Mouse (Mus musculus): Measurements from ENCODE around the gene Scn1b. TPM values are rescaled to one million over a fixed set of nuclear protein-coding genes. Genes with fewer than 3 reads are reported as not detected.

Scn1b gene
- polyA plus RNA-seq, 1 experiment from 2014 or later, result 1.4 TPM

DNA sequence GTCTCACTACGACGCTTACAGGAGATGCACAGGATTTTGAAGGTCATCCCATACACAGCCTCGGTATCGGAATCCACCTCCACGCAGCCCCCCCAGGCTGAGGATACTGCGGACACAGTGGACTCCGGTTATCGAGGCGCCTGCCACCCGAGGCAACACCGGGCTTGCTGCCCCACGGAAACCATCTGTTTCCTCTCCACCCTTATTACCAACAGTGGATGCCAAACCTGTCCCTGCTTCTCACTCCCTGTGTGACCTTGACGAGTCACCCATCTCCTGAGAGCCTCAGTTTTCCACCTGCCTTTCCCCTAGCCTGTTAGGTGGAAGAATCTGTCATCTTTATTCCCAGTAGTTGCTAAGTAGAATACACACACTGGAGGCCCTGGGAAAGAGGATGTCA is 1.7 kb downstream of the Scn1b start:
- Histone ChIP-seq H3K4me2 (no peak overlapping the region), H3K4me3 (replicated peaks) (no peak overlapping the region), H3K9ac (replicated peaks) (no peak overlapping the region), H3K27me3 (peaks cover 56% of the 10 kb centered on the region), H3K9me3 (no peaks in the 10 kb centered on the region), H3K36me3 (peaks cover 22% of the 10 kb centered on the region), H3K4me1 (replicated peaks) (peaks cover 23% of the 10 kb centered on the region), H3K27ac (no peak overlapping the region)
- no peak for ATAC-seq (ENCODE audit: insufficient number of reproducible peaks, insufficient read depth, low FRiP score, low TSS enrichment, low read depth)
- WGBS, result 79% methylated on average over 13 of the region's 13 CpGs

DNA sequence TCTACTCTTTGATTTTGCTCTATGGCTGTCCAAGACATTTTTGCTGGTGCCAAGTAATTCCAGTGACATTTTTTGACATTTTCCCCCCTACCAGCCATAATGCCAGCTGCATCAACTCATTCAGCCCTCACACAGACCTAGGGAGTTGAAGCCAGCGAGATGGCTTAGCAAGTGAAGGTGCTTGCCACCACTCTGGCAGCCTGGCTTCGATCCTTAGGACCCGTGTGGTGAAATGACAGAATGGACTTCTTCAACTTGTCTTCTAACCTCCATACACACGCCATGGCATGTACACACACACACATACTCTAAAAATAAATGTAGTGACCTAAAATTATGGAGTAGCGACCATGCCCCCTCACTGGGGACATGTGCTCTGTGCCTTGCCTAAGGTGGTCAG is 2.4 kb downstream of the Scn1b start:
- Histone ChIP-seq H3K27ac (no peak overlapping the region), H3K4me3 (replicated peaks) (no peak overlapping the region), H3K27me3 (peaks cover 56% of the 10 kb centered on the region), H3K9ac (replicated peaks) (no peak overlapping the region), H3K4me1 (replicated peaks) (peaks cover 23% of the 10 kb centered on the region), H3K36me3 (peaks cover 14% of the 10 kb centered on the region), H3K4me2 (no peak overlapping the region), H3K9me3 (no peaks in the 10 kb centered on the region)
- ATAC-seq (ENCODE audit: insufficient number of reproducible peaks, insufficient read depth, low FRiP score, low TSS enrichment, low read depth), result no peak
- WGBS, result 84% methylated on average over 5 of the region's 5 CpGs

DNA sequence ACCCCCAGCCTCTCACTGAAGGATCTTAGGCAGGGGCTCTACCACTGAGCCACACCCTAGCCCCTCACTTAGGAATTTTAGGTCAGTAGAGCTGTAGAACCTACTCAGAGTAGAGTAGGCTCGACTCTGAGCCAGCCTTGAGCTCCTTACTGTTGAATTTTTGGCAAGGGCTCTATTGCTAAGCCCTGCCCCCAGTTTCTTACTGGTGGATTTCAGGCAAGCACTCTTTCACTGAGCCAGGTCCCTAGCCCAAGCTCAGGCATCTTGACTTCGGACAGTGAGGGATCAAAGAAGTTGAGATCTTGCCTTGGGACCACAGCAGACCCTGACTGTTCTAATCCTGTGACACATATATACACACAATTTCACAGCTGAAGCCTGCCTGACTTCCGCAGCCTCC is 3.1 kb downstream of the Scn1b start:
- peaks cover 23% of the 10 kb centered on the region for H3K4me1 ChIP-seq (replicated peaks)
- no peak overlapping the region for H3K9ac ChIP-seq (replicated peaks)
- H3K27ac ChIP-seq, result no peak overlapping the region
- no peaks in the 10 kb centered on the region for H3K9me3 ChIP-seq
- no peak for ATAC-seq (ENCODE audit: insufficient number of reproducible peaks, insufficient read depth, low FRiP score, low TSS enrichment, low read depth)
- peaks cover 49% of the 10 kb centered on the region for H3K27me3 ChIP-seq
- 82% methylated on average over 3 of the region's 3 CpGs for WGBS
- no peak overlapping the region for H3K4me3 ChIP-seq (replicated peaks)
- no peak overlapping the region for H3K4me2 ChIP-seq
- H3K36me3 ChIP-seq, result peaks cover 8% of the 10 kb centered on the region; the same call in 1 of the 2 replicates

DNA sequence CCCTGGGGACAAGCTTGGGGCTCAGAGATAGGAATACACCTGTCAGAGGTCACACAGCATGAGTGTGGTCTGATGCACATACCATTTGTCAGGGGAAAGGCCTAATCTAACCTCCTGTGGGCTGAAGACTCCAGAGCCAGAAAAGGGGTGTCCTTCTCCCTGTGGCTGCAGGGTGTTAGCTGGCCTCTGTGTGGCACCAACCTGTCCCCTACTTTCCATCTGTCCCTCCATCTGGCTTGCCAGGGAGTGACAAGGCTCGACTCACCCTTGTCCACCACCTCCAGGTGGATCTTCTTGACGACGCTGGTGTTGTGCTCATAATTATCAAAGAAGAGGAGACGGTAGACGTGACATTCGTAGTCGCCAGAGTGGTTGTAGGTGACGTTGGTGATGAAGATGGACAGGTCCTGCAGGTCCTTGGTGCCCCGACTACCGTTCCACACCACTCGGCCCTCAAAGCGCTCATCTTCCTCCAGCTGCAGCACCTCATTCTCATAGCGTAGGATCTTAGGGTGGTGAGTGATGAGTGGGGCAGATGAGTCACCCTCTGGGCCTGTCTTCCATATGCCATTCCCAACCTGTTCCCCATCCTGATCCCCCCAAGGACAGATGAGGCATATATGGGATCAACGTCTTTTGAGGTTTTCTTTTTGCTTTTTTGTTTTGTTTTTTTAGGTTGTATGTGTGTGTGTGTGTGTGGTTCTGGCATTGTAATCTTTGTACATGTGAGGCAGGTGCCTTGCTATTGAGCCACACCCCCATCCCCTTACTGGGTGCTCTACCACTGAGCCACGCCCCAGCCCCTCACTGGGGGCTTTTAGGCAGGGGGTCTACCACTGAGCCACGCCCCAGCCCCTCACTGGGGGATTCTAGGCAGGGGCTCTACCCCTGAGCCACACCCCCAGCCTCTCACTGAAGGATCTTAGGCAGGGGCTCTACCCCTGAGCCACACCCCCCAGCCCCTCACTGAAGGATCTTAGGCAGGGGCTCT is 3.9 kb downstream of the Scn1b start:
- no peak for ATAC-seq (ENCODE audit: insufficient number of reproducible peaks, insufficient read depth, low FRiP score, low TSS enrichment, low read depth)
- Histone ChIP-seq H3K27ac (no peak overlapping the region), H3K4me1 (replicated peaks) (peaks cover 23% of the 10 kb centered on the region), H3K9ac (replicated peaks) (no peak overlapping the region), H3K36me3 (0 out of 2 replicates have a peak, but pooled peaks cover under 1% of the 10 kb centered on the region), H3K9me3 (no peaks in the 10 kb centered on the region), H3K27me3 (peaks cover 41% of the 10 kb centered on the region), H3K4me3 (replicated peaks) (no peak overlapping the region), H3K4me2 (no peak overlapping the region)
- 88% methylated on average over 16 of the region's 16 CpGs for WGBS

DNA sequence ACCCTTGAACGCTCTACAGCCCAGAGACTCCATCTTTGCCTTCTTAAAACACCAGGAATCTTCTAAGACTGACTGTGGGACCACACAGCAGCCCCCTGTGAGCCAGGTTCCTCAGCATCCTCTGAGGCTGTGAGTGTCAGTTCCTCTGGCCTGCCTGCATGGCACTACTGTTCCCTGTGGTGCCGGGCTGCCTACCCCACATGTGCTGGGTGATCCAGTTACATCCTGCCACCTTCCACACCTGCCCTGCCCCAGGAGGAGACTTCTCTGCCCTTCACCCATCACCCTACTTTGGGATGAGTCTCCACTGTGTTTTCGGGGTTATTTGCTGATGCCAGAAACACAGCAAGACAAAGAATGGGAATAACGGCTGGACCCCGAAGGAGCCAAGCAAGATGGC is 7.2 kb downstream of the Scn1b start:
- Histone ChIP-seq H3K27ac (no peak overlapping the region), H3K9me3 (no peaks in the 10 kb centered on the region), H3K36me3 (no peaks in the 10 kb centered on the region), H3K4me1 (replicated peaks) (peaks cover 21% of the 10 kb centered on the region), H3K4me2 (no peak overlapping the region), H3K27me3 (peaks cover 10% of the 10 kb centered on the region), H3K9ac (replicated peaks) (no peak overlapping the region), H3K4me3 (replicated peaks) (no peak overlapping the region)
- 84% methylated on average over 5 of the region's 5 CpGs for WGBS
- ATAC-seq (ENCODE audit: insufficient number of reproducible peaks, insufficient read depth, low FRiP score, low TSS enrichment, low read depth), result no peak

DNA sequence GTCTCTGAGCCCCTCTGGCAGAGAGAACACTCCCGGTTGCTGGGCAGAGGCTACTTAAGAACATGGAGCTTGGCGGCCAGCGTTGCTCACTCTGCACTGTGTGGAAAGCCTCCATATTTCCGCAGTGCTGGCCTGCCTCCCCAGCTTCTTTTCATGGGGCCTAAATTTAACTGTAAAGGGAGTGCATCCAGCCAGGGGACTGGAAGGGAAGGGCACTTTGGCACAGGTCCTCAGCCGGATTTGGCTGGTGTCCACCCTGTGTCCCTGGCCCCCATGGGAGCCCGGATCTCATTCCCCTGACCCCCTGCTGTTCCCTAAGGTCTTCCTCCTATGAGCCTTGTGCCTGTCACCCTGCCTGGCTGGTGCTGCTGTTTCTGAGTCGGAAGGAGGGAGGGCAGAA is 8.3 kb downstream of the Scn1b start:
- 77% methylated on average over 7 of the region's 7 CpGs for WGBS
- Histone ChIP-seq H3K4me1 (replicated peaks) (peaks cover 21% of the 10 kb centered on the region), H3K4me3 (replicated peaks) (no peak overlapping the region), H3K9ac (replicated peaks) (no peak overlapping the region), H3K36me3 (no peaks in the 10 kb centered on the region), H3K4me2 (no peak overlapping the region), H3K27me3 (peaks cover 2% of the 10 kb centered on the region), H3K9me3 (no peaks in the 10 kb centered on the region), H3K27ac (no peak overlapping the region)
- ATAC-seq (ENCODE audit: insufficient number of reproducible peaks, insufficient read depth, low FRiP score, low TSS enrichment, low read depth), result no peak

DNA sequence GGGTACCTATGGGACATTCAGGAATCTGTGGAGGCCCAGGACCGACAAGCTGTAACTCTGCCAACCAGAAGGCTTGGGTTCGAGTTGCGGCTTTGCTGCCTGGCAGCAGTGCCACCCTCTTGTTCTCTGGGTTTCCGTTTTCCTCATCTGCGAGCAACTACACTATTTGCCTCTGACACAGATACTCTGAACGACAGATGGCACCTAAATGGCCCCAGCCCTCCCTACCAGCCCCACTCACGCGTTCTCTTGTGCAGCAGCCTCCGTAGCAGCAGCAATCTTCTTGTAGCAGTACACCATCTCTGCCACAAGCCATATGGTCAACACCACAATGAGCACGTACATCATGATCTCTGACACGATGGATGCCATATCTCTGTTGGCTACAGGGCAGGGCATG is 9.3 kb downstream of the Scn1b start:
- no peak for ATAC-seq (ENCODE audit: insufficient number of reproducible peaks, insufficient read depth, low FRiP score, low TSS enrichment, low read depth)
- no peaks in the 10 kb centered on the region for H3K36me3 ChIP-seq
- WGBS, result 88% methylated on average over 11 of the region's 11 CpGs

DNA sequence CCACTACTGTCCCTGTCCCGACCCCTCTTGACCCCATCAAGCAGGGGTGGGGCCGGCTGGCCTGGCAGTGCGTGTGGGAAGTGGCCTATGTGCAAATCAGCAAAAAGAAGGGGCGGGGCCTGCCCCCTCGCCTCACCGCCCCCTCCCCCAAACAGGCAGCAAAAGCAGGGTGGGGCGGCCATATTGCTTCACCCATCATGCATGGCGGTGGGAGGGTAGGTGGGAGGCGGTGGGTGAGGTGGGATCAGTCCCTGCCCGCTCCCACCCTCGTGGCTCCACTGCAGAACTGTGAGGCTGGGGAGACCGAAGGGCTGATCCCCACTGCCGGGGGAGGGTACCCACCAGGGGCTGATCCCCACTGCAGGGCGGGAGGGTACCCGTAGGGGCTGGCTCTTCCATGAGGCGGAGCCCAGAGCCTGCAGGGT is 10.1 kb downstream of the Scn1b start:
- no peak overlapping the region for H3K9ac ChIP-seq (replicated peaks)
- H3K27me3 ChIP-seq, result peaks cover 2% of the 10 kb centered on the region
- H3K9me3 ChIP-seq, result no peaks in the 10 kb centered on the region
- H3K4me3 ChIP-seq (replicated peaks), result no peak overlapping the region
- H3K27ac ChIP-seq, result no peak overlapping the region
- peaks cover 21% of the 10 kb centered on the region for H3K4me1 ChIP-seq (replicated peaks)
- WGBS, result 36% methylated on average over 14 of the region's 16 CpGs
- no peaks in the 10 kb centered on the region for H3K36me3 ChIP-seq
- ATAC-seq (ENCODE audit: insufficient number of reproducible peaks, insufficient read depth, low FRiP score, low TSS enrichment, low read depth), result no peak
- H3K4me2 ChIP-seq, result no peak overlapping the region

More for the DNA sequence above, 9.3 kb downstream of the Scn1b start:
- Histone ChIP-seq H3K4me3 (replicated peaks) (no peak overlapping the region), H3K9me3 (no peaks in the 10 kb centered on the region), H3K4me1 (replicated peaks) (peaks cover 21% of the 10 kb centered on the region), H3K27ac (no peak overlapping the region), H3K27me3 (peaks cover 2% of the 10 kb centered on the region), H3K4me2 (no peak overlapping the region), H3K9ac (replicated peaks) (no peak overlapping the region)

DNA sequence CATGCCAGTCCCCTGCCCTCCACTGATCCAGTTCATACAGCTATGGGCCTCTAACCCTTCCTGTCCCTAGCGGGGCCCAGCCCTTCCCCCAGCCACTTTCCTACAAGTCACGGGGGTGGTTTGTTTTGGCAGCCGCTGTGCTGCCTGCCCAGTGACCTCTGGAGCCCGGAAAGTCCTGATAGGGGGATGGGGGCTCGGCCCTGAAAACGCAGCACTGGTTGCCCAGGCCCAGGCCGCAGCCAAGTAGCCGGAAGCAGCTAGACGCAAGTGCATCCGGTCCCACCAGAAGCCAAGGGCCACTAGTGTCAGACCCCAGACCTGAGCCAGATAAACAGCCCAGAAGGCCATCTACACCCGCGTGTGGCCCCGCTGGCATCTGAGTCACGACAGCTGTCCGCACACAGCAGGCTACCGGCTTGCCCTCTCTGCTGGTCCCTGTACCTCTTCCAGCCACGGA is 11.2 kb downstream of the Scn1b start:
- H3K27ac ChIP-seq, result peak overlapping the region; percentile 53; the same call in 1 of the 2 replicates
- H3K4me3 ChIP-seq (replicated peaks), result no peak overlapping the region
- no peaks in the 10 kb centered on the region for H3K9me3 ChIP-seq
- peaks cover 2% of the 10 kb centered on the region for H3K27me3 ChIP-seq
- 29% methylated on average over 17 of the region's 17 CpGs for WGBS
- H3K4me1 ChIP-seq (replicated peaks), result peaks cover 15% of the 10 kb centered on the region
- H3K9ac ChIP-seq (replicated peaks), result peak overlapping the region; percentile 19; the same call in 1 of the 2 replicates
- peak overlapping the region; percentile 42 for H3K4me2 ChIP-seq
- H3K36me3 ChIP-seq, result no peaks in the 10 kb centered on the region
- peak; percentile 20; the same call in 1 of the 2 replicates for ATAC-seq (ENCODE audit: insufficient number of reproducible peaks, insufficient read depth, low FRiP score, low TSS enrichment, low read depth)

DNA sequence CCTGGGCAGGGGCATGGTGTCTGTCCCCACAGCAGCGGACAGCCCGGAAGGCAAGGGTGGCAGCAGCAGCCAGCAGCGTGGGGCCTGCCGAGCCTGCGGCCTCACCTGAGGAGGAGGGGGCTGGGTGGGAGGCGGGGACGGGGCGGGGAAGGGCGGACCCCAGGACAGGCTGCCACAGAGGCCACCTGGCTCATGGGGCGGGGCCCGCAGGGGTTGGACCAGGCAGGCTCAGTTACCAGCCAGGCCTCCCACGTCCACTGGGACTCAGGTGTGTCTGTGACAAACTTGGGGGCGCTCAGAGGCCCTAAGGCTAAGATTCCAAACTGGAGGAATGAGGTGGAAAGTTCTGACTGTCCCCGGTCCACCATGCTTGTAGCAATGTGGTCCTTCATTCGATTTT is 11.6 kb downstream of the Scn1b start, which contains the start of gene Hpn:
Gene Hpn (minus strand): TSS at position 109 of the 400 bp plus-strand sequence.
- peak within 1 kb of the TSS; percentile 19; the same call in 1 of the 2 replicates for H3K9ac ChIP-seq (replicated peaks)
- 0 out of 2 replicates have a peak within 1 kb of the TSS, but pooled peaks have one; percentile 11 for H3K4me3 ChIP-seq (replicated peaks)
- WGBS, result 15% methylated on average over 13 of the region's 15 CpGs

DNA sequence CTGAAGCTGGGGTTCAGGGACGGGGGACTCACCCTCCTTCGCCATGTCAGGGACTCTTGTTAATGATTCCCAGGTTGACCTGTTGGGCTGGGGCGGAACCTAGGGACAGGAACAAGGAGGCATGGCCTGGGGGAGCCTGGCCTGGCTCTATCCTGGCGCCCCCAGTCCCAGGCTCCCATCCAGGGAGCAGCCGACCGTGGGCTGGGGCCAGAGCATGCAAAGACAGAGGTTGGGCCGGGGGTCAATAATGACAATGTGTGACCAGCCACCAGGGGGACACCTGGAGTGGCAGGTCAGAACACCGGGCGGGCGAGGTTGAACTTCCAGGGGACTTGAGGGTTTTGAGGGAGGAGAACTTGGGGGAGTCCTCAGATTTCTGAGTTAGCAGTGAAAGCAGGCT is 12.2 kb downstream of the Scn1b start:
- no peak overlapping the region for H3K27ac ChIP-seq
- peaks cover 2% of the 10 kb centered on the region for H3K27me3 ChIP-seq
- no peak overlapping the region; the same call in 1 of the 2 replicates for H3K9ac ChIP-seq (replicated peaks)
- no peaks in the 10 kb centered on the region for H3K36me3 ChIP-seq
- 49% methylated on average over 10 of the region's 10 CpGs for WGBS
- peaks cover 15% of the 10 kb centered on the region for H3K4me1 ChIP-seq (replicated peaks)
- no peak for ATAC-seq (ENCODE audit: insufficient number of reproducible peaks, insufficient read depth, low FRiP score, low TSS enrichment, low read depth)
- H3K9me3 ChIP-seq, result no peaks in the 10 kb centered on the region
- peak overlapping the region; percentile 42; the same call in 1 of the 2 replicates for H3K4me2 ChIP-seq
- H3K4me3 ChIP-seq (replicated peaks), result 0 out of 2 replicates have a peak overlapping the region, but pooled peaks have one; percentile 11

More for the DNA sequence above, 11.6 kb downstream of the Scn1b start, which contains the start of gene Hpn:
- peak within 1 kb of the TSS; percentile 42 for H3K4me2 ChIP-seq
- H3K9me3 ChIP-seq, result no peaks in the 10 kb centered on the region
- H3K36me3 ChIP-seq, result no peaks in the 10 kb centered on the region
- H3K4me1 ChIP-seq (replicated peaks), result peaks cover 15% of the 10 kb centered on the region
- peaks cover 2% of the 10 kb centered on the region for H3K27me3 ChIP-seq
- peak; percentile 17 for ATAC-seq (ENCODE audit: insufficient number of reproducible peaks, insufficient read depth, low FRiP score, low TSS enrichment, low read depth)
- peak within 1 kb of the TSS; percentile 53; the same call in 1 of the 2 replicates for H3K27ac ChIP-seq
